Mouse (Mus musculus) olfactory bulb, adult 2 months (tissue): Measurements from ENCODE around the gene Actn4.

Experiments
- CTCF ChIP-seq: fragments of 200-500 bp; IDR thresholded peaks from 2 replicates; pipeline ENCODE4 v1.5.1; 2012; ENCODE audit warnings: low read depth, mild to moderate bottlenecking, low read length, moderate library complexity; ENCODE audit not compliant: insufficient read depth
- POLR2A ChIP-seq: fragments of 200-500 bp; IDR thresholded peaks from 2 replicates; pipeline ENCODE4 v1.6.1; 2012; ENCODE audit warnings: mild to moderate bottlenecking, low read depth, low read length, moderate library complexity; ENCODE audit not compliant: insufficient read depth

- TF ChIP-seq POLR2A (no peak), CTCF (no peak)
These were observed 7.1 kb upstream of the Actn4 start for GRCm38 (mm10) chr7:28969271-28969670.
